Mouse (Mus musculus) cerebellum, postnatal 4 days (tissue): Measurements from ENCODE around the gene Zc3h4.

ENCODE experiments used
- DNase-seq, 2 experiments: peaks; one replicate each; pipeline ENCODE4 v3.0.0; 2022; ENCODE audit warnings: low spot score in 2 of 2, mixed read lengths in 1 of 2

The Zc3h4 gene

GRCm38 (mm10) chr7:16475764-16476599, 75.3 kb downstream of the Zc3h4 start:
- DNase-seq: no peak

- DNase-seq: no peak
Observed at GRCm38 (mm10) chr7:16476600-16476989, 75.9 kb downstream of the Zc3h4 start.

- no peak for DNase-seq
Observed at GRCm38 (mm10) chr7:16477628-16478027, 76.9 kb downstream of the Zc3h4 start, which contains the start of gene Npas1. Gene Npas1, minus strand, starts transcription at chr7:16477728.
